11 mouse cellular contexts compared by ENCODE assay signal in the genomic region with DNA sequence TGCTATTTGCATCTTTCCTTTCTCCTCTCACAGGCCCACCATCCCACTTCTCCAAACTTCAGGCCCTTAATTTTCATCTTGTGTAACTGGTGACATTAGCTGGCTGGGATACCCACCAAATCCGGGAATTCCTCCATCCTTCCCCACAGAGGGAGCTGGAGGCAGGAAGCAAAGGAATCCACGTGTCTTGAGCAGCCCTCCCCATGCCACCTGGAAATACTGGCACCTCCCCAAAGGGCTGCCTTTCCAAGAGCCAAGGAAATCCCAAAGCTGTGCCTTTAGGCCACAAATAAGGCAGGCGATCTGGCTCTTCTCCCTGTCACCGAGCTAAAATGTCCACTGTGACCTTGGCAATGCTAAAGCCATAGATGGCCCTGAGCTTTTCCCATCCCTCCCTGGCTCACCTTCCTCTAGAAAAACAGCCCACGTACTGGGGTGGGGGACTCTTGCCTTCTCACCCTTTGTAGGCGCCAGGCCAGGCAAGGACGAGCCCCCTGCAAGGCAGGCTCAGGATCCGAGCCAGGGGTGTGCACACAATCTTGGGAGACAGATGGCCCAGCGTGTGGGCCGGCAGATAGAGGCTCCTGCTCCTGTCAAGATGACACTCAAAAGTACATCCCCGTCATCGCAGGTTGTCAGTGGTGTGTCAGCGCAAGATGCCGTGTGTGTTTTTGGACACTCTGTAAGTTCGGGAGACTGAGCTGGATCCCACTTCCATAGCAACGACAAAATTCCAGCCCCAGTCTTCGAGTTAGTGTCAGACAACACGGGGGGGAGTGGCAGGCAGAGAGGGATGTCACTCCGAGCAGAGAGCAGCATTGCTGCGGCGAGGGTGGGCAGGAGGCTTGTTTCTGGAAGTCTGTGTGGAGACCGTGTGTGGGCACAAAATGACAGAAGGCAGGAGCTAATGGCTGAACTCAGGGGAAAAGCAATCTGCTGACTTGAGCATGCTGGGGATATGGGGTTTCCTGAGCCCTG.
A peak's percentile ranks its signal among the peaks of the same experiment; 100 is the strongest.
DNase-seq lines count a peak whose midpoint lies in the region; ATAC-seq lines count a peak whose summit lies in the region.
"Had no signal": no experiment of that assay in that cellular context is flagged by ENCODE, and none has a peak within 500 bp of the region (broad histone marks: within the 10 kb centered on the region; RNA-seq: fewer than 3 reads in every experiment).

No protein-coding gene starts in this region.

- H3K4me3 ChIP-seq in limb, embryonic 11.5 days (ENCODE audit: low read depth, low read length): no peak overlapping the region
- H3K4me3 ChIP-seq in limb, embryonic 10.5 days: no peak overlapping the region
- H3K4me3 ChIP-seq in liver, embryonic 11.5 days (ENCODE audit: low read depth, low read length): no peak overlapping the region

- 73% methylated on average over 22 of the region's 22 CpGs for WGBS in limb, embryonic 11.5 days
- 75% methylated on average over 22 of the region's 22 CpGs for WGBS in limb, embryonic 10.5 days
- WGBS in liver, embryonic 11.5 days: 59% methylated on average over 22 of the region's 22 CpGs

- H3K4me1 ChIP-seq in limb, embryonic 11.5 days (ENCODE audit: control insufficient read depth, insufficient read depth, low read length): no peaks in the 10 kb centered on the region
- no peaks in the 10 kb centered on the region for H3K4me1 ChIP-seq in limb, embryonic 10.5 days
- no peaks in the 10 kb centered on the region for H3K4me1 ChIP-seq in liver, embryonic 11.5 days (replicated peaks; ENCODE audit: control insufficient read depth, insufficient read depth, low read length)

- no peak overlapping the region for H3K4me2 ChIP-seq in limb, embryonic 11.5 days (ENCODE audit: low read depth, severe bottlenecking)
- no peak overlapping the region for H3K4me2 ChIP-seq in liver, embryonic 11.5 days

- no peaks in the 10 kb centered on the region for H3K36me3 ChIP-seq in limb, embryonic 11.5 days (ENCODE audit: control insufficient read depth, insufficient read depth, low read length)
- no peaks in the 10 kb centered on the region for H3K36me3 ChIP-seq in limb, embryonic 10.5 days
- no peaks in the 10 kb centered on the region for H3K36me3 ChIP-seq in liver, embryonic 11.5 days (ENCODE audit: control insufficient read depth, insufficient read depth, low read length)

- H3K9me3 ChIP-seq in limb, embryonic 11.5 days (ENCODE audit: control insufficient read depth, low read length): no peaks in the 10 kb centered on the region
- H3K9me3 ChIP-seq in limb, embryonic 10.5 days (replicated peaks): no peaks in the 10 kb centered on the region
- no peaks in the 10 kb centered on the region for H3K9me3 ChIP-seq in liver, embryonic 11.5 days (ENCODE audit: control insufficient read depth, low read length)

- peak; percentile 18 for DNase-seq in limb, embryonic 11.5 days (ENCODE audit: low spot score)
- no peak for DNase-seq in limb, embryonic 10.5 days (ENCODE audit: low spot score)
- peak; percentile 95 to 97 for DNase-seq in cerebellum, postnatal 36 days
- peak; percentile 30 to 42 for DNase-seq in layer of hippocampus, postnatal 10 days (ENCODE audit: low spot score in 2 of 2)
- DNase-seq in right cerebral cortex, postnatal 36 days (ENCODE audit: low spot score in 2 of 2): peak; percentile 37 to 62
- DNase-seq in spleen, adult 18-20 months: no peak
- DNase-seq in liver, embryonic 11.5 days (ENCODE audit: low spot score): no peak
- DNase-seq in c-Kit-positive CD71-positive TER-119-positive erythroid progenitor cells, embryonic 14.5 days (ENCODE audit: low spot score): no peak
- DNase-seq: thymus, postnatal 4 days had no signal

- no peak overlapping the region for H3K27ac ChIP-seq in limb, embryonic 11.5 days (replicated peaks; ENCODE audit: low read depth, low read length)
- no peak overlapping the region for H3K27ac ChIP-seq in limb, embryonic 10.5 days
- H3K27ac ChIP-seq in liver, embryonic 11.5 days (ENCODE audit: low read depth, low read length): no peak overlapping the region
- H3K27ac ChIP-seq: kidney, postnatal 0 days; macrophage had no signal

- H3K9ac ChIP-seq in limb, embryonic 11.5 days (ENCODE audit: low read length): no peak overlapping the region; the same call in 1 of the 2 replicates
- no peak overlapping the region for H3K9ac ChIP-seq in liver, embryonic 11.5 days (ENCODE audit: low read depth, low read length)

- no peaks in the 10 kb centered on the region for H3K27me3 ChIP-seq in limb, embryonic 11.5 days (ENCODE audit: control insufficient read depth, insufficient read depth, low read length)
- peaks cover 42% of the 10 kb centered on the region for H3K27me3 ChIP-seq in limb, embryonic 10.5 days (ENCODE audit: low read depth, poor library complexity, severe bottlenecking)
- no peaks in the 10 kb centered on the region for H3K27me3 ChIP-seq in liver, embryonic 11.5 days (replicated peaks; ENCODE audit: control insufficient read depth, insufficient read depth, low read length)

- no peak for ATAC-seq in limb, embryonic 11.5 days (ENCODE audit: insufficient number of reproducible peaks, low FRiP score, low TSS enrichment, low read depth)
- no peak for ATAC-seq in liver, embryonic 11.5 days (replicated peaks; ENCODE audit: low FRiP score)

Comparison
In these comparisons a context has a peak if more than half of its experiments do, and no peak if none do; other contexts are left out.
1. DNase-seq: peak in limb, embryonic 11.5 days (single experiment), cerebellum, postnatal 36 days (2 of 2), layer of hippocampus, postnatal 10 days (2 of 2) and right cerebral cortex, postnatal 36 days (2 of 2); none in limb, embryonic 10.5 days (single experiment), spleen, adult 18-20 months (0 of 2), liver, embryonic 11.5 days (single experiment) and c-Kit-positive CD71-positive TER-119-positive erythroid progenitor cells, embryonic 14.5 days (single experiment).